Mouse (Mus musculus): Measurements from ENCODE around the gene Vill.

- TF ChIP-seq POLR2A (IDR thresholded peaks at IDR 0.05; ENCODE audit: low read depth, low read length) (no peak), CTCF (IDR thresholded peaks at IDR 0.05; ENCODE audit: extremely low read depth, insufficient read length, insufficient replicate concordance, low read depth, low read length) (no peak)
Observed at GRCm38 (mm10) chr9:119016785-119017507, 35.6 kb upstream of the Vill start.

Data from small intestine, adult 2 months (tissue).